ENCODE assay signal across 28 mouse cellular contexts in the genomic region with DNA sequence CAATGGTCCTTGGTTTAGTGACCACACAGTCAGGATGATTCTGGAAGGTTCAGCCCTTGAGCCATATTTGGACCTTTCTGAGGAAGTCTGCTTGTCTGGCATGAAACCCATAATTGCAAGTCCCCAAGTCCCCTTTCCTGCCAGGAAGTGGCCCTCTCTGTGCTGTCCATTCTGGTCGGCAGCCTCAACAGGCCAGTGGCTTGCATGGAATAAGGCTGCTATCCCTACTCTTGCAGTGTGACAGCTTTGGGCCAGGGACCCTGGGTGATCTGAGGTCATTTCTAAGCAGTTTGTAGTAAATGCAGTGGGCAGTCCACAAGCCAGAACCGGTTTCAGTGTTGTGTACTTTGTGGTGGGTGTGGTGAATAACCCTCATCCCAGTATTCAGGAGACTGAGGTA. TPM values are rescaled to one million over a fixed set of nuclear protein-coding genes. Genes with fewer than 3 reads are reported as not detected.
DNase-seq lines count a peak whose midpoint lies in the region; ATAC-seq and TF ChIP-seq lines count a peak whose summit lies in the region.
"Had no signal": no experiment of that assay in that cellular context is flagged by ENCODE, and none has a peak within 500 bp of the region (broad histone marks: within the 10 kb centered on the region; RNA-seq: fewer than 3 reads in every experiment).

No protein-coding gene starts in this region.

- peaks cover 81% of the 10 kb centered on the region for H3K4me1 ChIP-seq in megakaryocyte, embryonic 14.5 days

- TF ChIP-seq CTCF in gastrocnemius, adult 2 months (IDR thresholded peaks at IDR 0.05): no peak

- no peak for ATAC-seq in megakaryocyte, adult 5-6 weeks (ENCODE audit: poor library complexity, severe bottlenecking)
- ATAC-seq: forebrain, embryonic 16.5 days; intestine, postnatal 0 days; midbrain, embryonic 15.5 days had no signal

- no peak overlapping the region for H3K4me3 ChIP-seq in gastrocnemius, adult 2 months
- H3K4me3 ChIP-seq in megakaryocyte, embryonic 14.5 days (replicated peaks): peak overlapping the region; percentile 66
- H3K4me3 ChIP-seq: erythroblast, embryonic 14.5 days; heart, embryonic 12.5 days; limb, embryonic 15.5 days; liver, embryonic 15.5 days; midbrain, embryonic 15.5 days; neural tube, embryonic 15.5 days had no signal

- intact Hi-C loops in gastrocnemius, adult 2 months (cut with DNase I): loop anchor here (2.0 to 10.0 kb wide), 3 partner anchors 15 to 119 kb away; a partner anchor contains a TSS

- H3K27ac ChIP-seq in gastrocnemius, adult 2 months: peak overlapping the region; percentile 35; the same call in 1 of the 2 replicates
- H3K27ac ChIP-seq: hindbrain, embryonic 14.5 days; limb, embryonic 15.5 days; liver, embryonic 15.5 days; midbrain, embryonic 15.5 days; neural tube, embryonic 15.5 days had no signal

- H3K9me3 ChIP-seq in megakaryocyte, embryonic 14.5 days: no peaks in the 10 kb centered on the region
- H3K9me3 ChIP-seq: limb, embryonic 15.5 days; liver, embryonic 15.5 days; midbrain, embryonic 15.5 days; neural tube, embryonic 15.5 days had no signal

- peak; percentile 14 for DNase-seq in gastrocnemius, adult 2 months
- no peak for DNase-seq in gastrocnemius, postnatal 4 days (ENCODE audit: low spot score in 2 of 2)
- peak; percentile 34 for DNase-seq in kidney, adult 9 months
- no peak for DNase-seq in kidney, adult 8-10 months
- DNase-seq in spleen, postnatal 14 days (ENCODE audit: low spot score in 2 of 2): no peak
- DNase-seq: adrenal gland, postnatal 14 days; cerebellum, adult 2 months; cerebellum, postnatal 14 days; layer of hippocampus, postnatal 36 days; left cerebral cortex, postnatal 4 days; lung, embryonic 14.5 days; retina, postnatal 1 day; right cerebral cortex, postnatal 14 days; thymus, postnatal 14 days had no signal

- H3K27me3 ChIP-seq in megakaryocyte, embryonic 14.5 days (replicated peaks): no peaks in the 10 kb centered on the region
- H3K27me3 ChIP-seq: heart, embryonic 12.5 days; limb, embryonic 15.5 days; midbrain, embryonic 15.5 days had no signal

- H3K36me3 ChIP-seq in megakaryocyte, embryonic 14.5 days (replicated peaks; ENCODE audit: low read length): no peaks in the 10 kb centered on the region
- H3K36me3 ChIP-seq: G1E; heart, embryonic 12.5 days; limb, embryonic 15.5 days; liver, embryonic 15.5 days; midbrain, embryonic 15.5 days; neural tube, embryonic 15.5 days had no signal

RNA-seq across cellular contexts. Expression of a gene that starts 16.1 kb away (rescaled TPM):
- total RNA-seq in gastrocnemius, adult 2 months (2021): 10 to 100 TPM; 18.8 to 25.1 TPM
- total RNA-seq in gastrocnemius, postnatal 4 days (2021): 100 to 1,000 TPM; 167 to 170 TPM
- 849 and 1,831 TPM in 2 replicates for polyA plus RNA-seq in megakaryocyte, embryonic 14.5 days (2012; ENCODE audit: insufficient read depth, low replicate concordance)
- total RNA-seq in megakaryocyte, adult 5-6 weeks (2015): 138 and 144 TPM in 2 replicates
- total RNA-seq in megakaryocyte, adult 5-6 weeks (2017): 97.9 and 133 TPM in 2 replicates

RNA-seq across cellular contexts. Expression of a gene that starts 17.4 kb away (rescaled TPM):
- not detected for total RNA-seq in gastrocnemius, adult 2 months (2021)
- under 1 TPM in 1 of 2 experiments, not detected in 1; 0.42 TPM for total RNA-seq in gastrocnemius, postnatal 4 days (2021)
- 1.5 and 2.5 TPM in 2 replicates for polyA plus RNA-seq in megakaryocyte, embryonic 14.5 days (2012; ENCODE audit: insufficient read depth, low replicate concordance)
- not detected in 2 replicates for total RNA-seq in megakaryocyte, adult 5-6 weeks (2015)
- total RNA-seq in megakaryocyte, adult 5-6 weeks (2017): not detected in 2 replicates
- total RNA-seq: gastrocnemius, adult 8-10 months; hematopoietic stem cell, adult 5-6 weeks had no signal
- polyA plus RNA-seq: erythroblast, embryonic 14.5 days; G1E had no signal

RNA-seq across cellular contexts. Expression of a gene that starts 36.1 kb away (rescaled TPM):
- not detected for total RNA-seq in gastrocnemius, adult 2 months (2021)
- under 1 TPM in 1 of 2 experiments, not detected in 1; 0.47 TPM for total RNA-seq in gastrocnemius, postnatal 4 days (2021)
- polyA plus RNA-seq in megakaryocyte, embryonic 14.5 days (2012; ENCODE audit: insufficient read depth, low replicate concordance): 96.7 and 434 TPM in 2 replicates
- 322 and 372 TPM in 2 replicates for total RNA-seq in megakaryocyte, adult 5-6 weeks (2015)
- 92.6 and 97.3 TPM in 2 replicates for total RNA-seq in megakaryocyte, adult 5-6 weeks (2017)
- total RNA-seq: gastrocnemius, adult 8-10 months had no signal

RNA-seq across cellular contexts. Expression of a gene that starts 36.3 kb away (rescaled TPM):
- total RNA-seq in gastrocnemius, adult 2 months (2021): under 1 TPM in 1 of 2 experiments, not detected in 1; 0.17 TPM
- 1 to 10 TPM; 1.2 to 1.3 TPM for total RNA-seq in gastrocnemius, postnatal 4 days (2021)
- 0.80 and 16.9 TPM in 2 replicates for polyA plus RNA-seq in megakaryocyte, embryonic 14.5 days (2012; ENCODE audit: insufficient read depth, low replicate concordance)
- total RNA-seq in megakaryocyte, adult 5-6 weeks (2015): 6.2 and 10.6 TPM in 2 replicates
- 13.2 and 17.6 TPM in 2 replicates for total RNA-seq in megakaryocyte, adult 5-6 weeks (2017)

RNA-seq across cellular contexts. Expression of a gene that starts 44.8 kb away (rescaled TPM):
- 10 to 100 TPM; 18.1 to 23.0 TPM for total RNA-seq in gastrocnemius, adult 2 months (2021)
- total RNA-seq in gastrocnemius, postnatal 4 days (2021): 10 to 100 TPM; 42.1 to 50.8 TPM
- 39.0 and 54.6 TPM in 2 replicates for polyA plus RNA-seq in megakaryocyte, embryonic 14.5 days (2012; ENCODE audit: insufficient read depth, low replicate concordance)
- 39.3 and 42.2 TPM in 2 replicates for total RNA-seq in megakaryocyte, adult 5-6 weeks (2015)
- 30.2 and 35.5 TPM in 2 replicates for total RNA-seq in megakaryocyte, adult 5-6 weeks (2017)

Comparison
In these comparisons a context has a peak if more than half of its experiments do, and no peak if none do; other contexts are left out.
1. DNase-seq: peak in gastrocnemius, adult 2 months (single experiment) and kidney, adult 9 months (single experiment); none in gastrocnemius, postnatal 4 days (0 of 2), kidney, adult 8-10 months (0 of 2) and spleen, postnatal 14 days (0 of 2).
2. RNA of a gene that starts 36.1 kb away (total RNA-seq): 92.6 to 372 TPM in megakaryocyte, adult 5-6 weeks; 0.47 TPM in gastrocnemius, postnatal 4 days and not detected in gastrocnemius, adult 2 months; every median in the first group is over 10 times any median in the second.